Mouse (Mus musculus): ENCODE measurements around the gene Hist1h2bc. TPM values are rescaled to one million over a fixed set of nuclear protein-coding genes. Genes with fewer than 3 reads are reported as not detected.

The Hist1h2bc gene
- 19.4 TPM for polyA plus RNA-seq (2015; fragmentation: Illumina TruSeq; extraction: RNeasy Lipid Tissue Mini Kit (QIAGEN cat#74804); ENCODE audit: insufficient read depth, low replicate concordance)

DNA sequence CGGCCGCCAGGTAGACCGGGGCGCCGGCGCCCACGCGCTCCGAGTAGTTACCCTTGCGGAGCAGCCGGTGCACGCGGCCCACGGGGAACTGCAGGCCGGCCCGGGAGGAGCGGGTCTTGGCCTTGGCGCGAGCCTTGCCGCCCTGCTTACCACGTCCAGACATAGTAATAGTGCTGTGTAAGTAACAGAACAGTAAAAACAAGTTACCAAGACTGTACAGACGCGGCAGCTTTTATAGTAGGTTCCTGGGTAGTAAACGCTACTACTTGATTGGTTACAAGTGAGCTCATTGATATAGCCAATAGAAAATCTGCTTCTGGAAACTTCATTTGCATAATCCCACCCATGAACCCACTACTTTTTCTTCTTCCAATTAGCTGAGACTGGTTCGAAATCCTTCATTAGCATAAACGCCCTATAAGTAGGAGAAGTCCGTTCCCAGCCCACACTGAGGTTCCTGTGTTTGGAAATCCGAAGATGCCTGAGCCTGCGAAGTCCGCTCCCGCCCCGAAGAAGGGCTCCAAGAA, at the start of gene Hist1h2bc, which contains the start of gene Hist1h2ac:
Gene Hist1h2bc, plus strand, starts transcription at position 445 of the 527 bp plus-strand sequence.
Gene Hist1h2ac, minus strand, starts transcription at position 194 of the 527 bp plus-strand sequence.

DNA sequence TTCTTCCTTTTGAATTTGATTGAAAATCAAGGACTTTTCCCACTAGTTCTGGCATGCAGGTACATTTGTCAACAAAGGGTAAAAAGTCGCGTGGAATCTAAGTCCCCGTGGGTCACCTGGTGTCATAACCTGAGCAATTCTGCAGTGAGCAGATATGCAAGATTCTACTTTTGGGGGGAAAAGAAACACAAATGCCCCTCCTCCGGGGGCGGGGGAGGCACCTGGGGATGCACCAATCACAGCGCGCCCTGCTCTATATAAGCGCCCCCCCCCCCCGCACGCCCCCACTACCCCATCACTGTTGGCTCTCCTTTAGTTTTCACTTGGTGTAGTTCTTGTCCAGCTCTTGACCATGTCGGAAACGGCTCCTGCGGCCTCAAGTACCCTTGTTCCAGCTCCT, 11.5 kb downstream of the Hist1h2bc start, which contains the start of gene Hist1h1t:
Gene Hist1h1t, plus strand, starts transcription at position 301 of the 400 bp plus-strand sequence.

DNA sequence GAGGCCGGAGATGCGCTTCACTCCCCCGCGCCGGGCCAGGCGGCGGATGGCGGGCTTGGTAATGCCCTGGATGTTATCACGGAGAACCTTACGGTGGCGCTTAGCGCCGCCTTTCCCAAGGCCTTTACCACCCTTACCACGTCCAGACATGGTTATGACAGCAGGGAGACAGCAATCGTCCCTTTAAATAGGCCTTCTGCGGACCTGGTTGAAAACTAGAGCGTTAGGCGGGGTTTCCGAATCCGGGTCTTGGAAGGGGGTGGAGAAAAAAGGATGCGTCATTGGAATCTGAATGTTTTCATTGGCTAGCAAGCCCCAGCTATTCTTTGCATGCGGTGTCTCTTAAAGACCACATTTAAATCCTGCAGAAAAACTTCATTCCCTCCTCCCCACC, 14.3 kb downstream of the Hist1h2bc start, which contains the start of gene Hist1h4c:
Gene Hist1h4c, minus strand, starts transcription at position 155 of the 394 bp plus-strand sequence.

DNA sequence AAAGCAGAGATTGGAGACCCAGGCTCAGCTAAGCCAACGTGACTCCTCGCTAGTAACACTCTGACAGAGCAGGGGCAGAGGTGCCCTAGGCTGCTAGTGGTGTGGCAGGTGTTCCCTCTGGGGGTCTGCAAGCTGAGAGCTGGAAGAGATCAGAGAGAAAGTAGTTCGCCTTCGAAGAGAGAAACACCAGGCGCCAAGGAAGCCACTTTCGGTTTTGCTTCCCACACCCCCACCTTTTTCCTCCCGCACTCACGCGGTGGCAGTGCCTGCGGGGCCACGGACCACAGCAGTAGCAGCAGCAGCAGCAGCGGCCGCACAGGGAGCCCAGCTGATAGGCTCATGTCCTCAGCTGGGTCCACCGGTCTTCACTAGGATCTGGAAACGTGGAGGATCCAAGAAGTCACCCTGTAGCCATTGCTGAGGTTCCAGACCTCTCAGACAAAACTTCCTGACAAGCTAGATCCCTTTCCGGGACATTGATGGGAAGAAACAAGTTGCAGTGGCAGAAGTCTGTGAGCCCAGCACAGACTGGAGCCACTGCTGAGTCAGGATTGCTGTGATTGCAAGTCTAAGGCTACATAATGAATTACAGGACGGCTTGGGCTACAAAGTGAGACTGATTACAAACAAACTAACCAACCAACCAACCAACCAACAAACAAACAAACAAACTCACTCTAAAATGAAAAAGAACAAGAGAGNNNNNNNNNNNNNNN, 26.5 kb downstream of the Hist1h2bc start, which contains the start of gene Hfe:
Gene Hfe, minus strand, starts transcription at position 481 of the 716 bp plus-strand sequence.

DNA sequence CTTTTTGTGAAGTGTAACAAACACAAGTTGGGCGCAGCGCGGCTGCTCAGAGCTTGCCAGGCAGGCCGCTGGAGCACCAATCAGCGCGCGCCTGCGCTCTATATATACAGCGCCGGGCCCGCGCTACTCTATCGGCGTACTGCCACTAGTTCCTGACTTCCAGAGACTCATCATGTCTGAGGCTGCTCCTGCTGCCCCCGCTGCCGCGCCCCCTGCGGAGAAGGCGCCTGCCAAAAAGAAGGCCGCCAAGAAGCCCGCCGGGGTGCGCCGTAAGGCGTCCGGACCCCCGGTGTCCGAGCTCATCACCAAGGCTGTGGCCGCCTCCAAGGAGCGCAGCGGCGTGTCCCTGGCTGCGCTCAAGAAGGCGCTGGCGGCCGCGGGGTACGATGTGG, 54.7 kb downstream of the Hist1h2bc start, which contains the start of gene Hist1h1c:
Gene Hist1h1c, plus strand, starts transcription at position 132 of the 392 bp plus-strand sequence.

Other genes with a start within 250 kb of the Hist1h2bc start
- gene Btn1a1, start 218.3 kb upstream of the Hist1h2bc start, polyA plus RNA-seq (2015; fragmentation: Illumina TruSeq; extraction: RNeasy Lipid Tissue Mini Kit (QIAGEN cat#74804); ENCODE audit: insufficient read depth, low replicate concordance): 0.23 TPM
- gene Btn2a2, start 195.3 kb upstream of the Hist1h2bc start, polyA plus RNA-seq (2015; fragmentation: Illumina TruSeq; extraction: RNeasy Lipid Tissue Mini Kit (QIAGEN cat#74804); ENCODE audit: insufficient read depth, low replicate concordance): 0.15 TPM
- not detected for gene Hist1h4h, start 153.1 kb upstream of the Hist1h2bc start, polyA plus RNA-seq (2015; fragmentation: Illumina TruSeq; extraction: RNeasy Lipid Tissue Mini Kit (QIAGEN cat#74804); ENCODE audit: insufficient read depth, low replicate concordance)
- not detected for gene Hist1h2af, start 150.3 kb upstream of the Hist1h2bc start, polyA plus RNA-seq (2015; fragmentation: Illumina TruSeq; extraction: RNeasy Lipid Tissue Mini Kit (QIAGEN cat#74804); ENCODE audit: insufficient read depth, low replicate concordance)
- not detected for gene Hist1h3g, start 148.8 kb upstream of the Hist1h2bc start, polyA plus RNA-seq (2015; fragmentation: Illumina TruSeq; extraction: RNeasy Lipid Tissue Mini Kit (QIAGEN cat#74804); ENCODE audit: insufficient read depth, low replicate concordance)
- 0.36 TPM for gene Hist1h2bh, start 140.8 kb upstream of the Hist1h2bc start, polyA plus RNA-seq (2015; fragmentation: Illumina TruSeq; extraction: RNeasy Lipid Tissue Mini Kit (QIAGEN cat#74804); ENCODE audit: insufficient read depth, low replicate concordance)
- not detected for gene Hist1h3f, start 140.1 kb upstream of the Hist1h2bc start, polyA plus RNA-seq (2015; fragmentation: Illumina TruSeq; extraction: RNeasy Lipid Tissue Mini Kit (QIAGEN cat#74804); ENCODE audit: insufficient read depth, low replicate concordance)
- not detected for gene Hist1h4f, start 132.6 kb upstream of the Hist1h2bc start, polyA plus RNA-seq (2015; fragmentation: Illumina TruSeq; extraction: RNeasy Lipid Tissue Mini Kit (QIAGEN cat#74804); ENCODE audit: insufficient read depth, low replicate concordance)
- gene Hist1h1d, start 130.9 kb upstream of the Hist1h2bc start, polyA plus RNA-seq (2015; fragmentation: Illumina TruSeq; extraction: RNeasy Lipid Tissue Mini Kit (QIAGEN cat#74804); ENCODE audit: insufficient read depth, low replicate concordance): 0.11 TPM
- not detected for gene Hist1h3e, start 121.8 kb upstream of the Hist1h2bc start, polyA plus RNA-seq (2015; fragmentation: Illumina TruSeq; extraction: RNeasy Lipid Tissue Mini Kit (QIAGEN cat#74804); ENCODE audit: insufficient read depth, low replicate concordance)
- 0.52 TPM for gene Hist1h2ae, start 113.0 kb upstream of the Hist1h2bc start, polyA plus RNA-seq (2015; fragmentation: Illumina TruSeq; extraction: RNeasy Lipid Tissue Mini Kit (QIAGEN cat#74804); ENCODE audit: insufficient read depth, low replicate concordance)
- 1.1 TPM for gene Hist1h2bg, start 112.8 kb upstream of the Hist1h2bc start, polyA plus RNA-seq (2015; fragmentation: Illumina TruSeq; extraction: RNeasy Lipid Tissue Mini Kit (QIAGEN cat#74804); ENCODE audit: insufficient read depth, low replicate concordance)
- gene Hist1h2bf, start 110.0 kb upstream of the Hist1h2bc start, polyA plus RNA-seq (2015; fragmentation: Illumina TruSeq; extraction: RNeasy Lipid Tissue Mini Kit (QIAGEN cat#74804); ENCODE audit: insufficient read depth, low replicate concordance): not detected
- gene Hist1h2ad, start 109.8 kb upstream of the Hist1h2bc start, polyA plus RNA-seq (2015; fragmentation: Illumina TruSeq; extraction: RNeasy Lipid Tissue Mini Kit (QIAGEN cat#74804); ENCODE audit: insufficient read depth, low replicate concordance): not detected
- 0.39 TPM for gene Hist1h3d, start 108.4 kb upstream of the Hist1h2bc start, polyA plus RNA-seq (2015; fragmentation: Illumina TruSeq; extraction: RNeasy Lipid Tissue Mini Kit (QIAGEN cat#74804); ENCODE audit: insufficient read depth, low replicate concordance)
- gene Hist1h4d, start 102.6 kb upstream of the Hist1h2bc start, polyA plus RNA-seq (2015; fragmentation: Illumina TruSeq; extraction: RNeasy Lipid Tissue Mini Kit (QIAGEN cat#74804); ENCODE audit: insufficient read depth, low replicate concordance): not detected
- 3.3 TPM for gene Hist1h2be, start 63.1 kb upstream of the Hist1h2bc start, polyA plus RNA-seq (2015; fragmentation: Illumina TruSeq; extraction: RNeasy Lipid Tissue Mini Kit (QIAGEN cat#74804); ENCODE audit: insufficient read depth, low replicate concordance)
- 0.40 TPM for gene Hist1h1e, start 61.6 kb upstream of the Hist1h2bc start, polyA plus RNA-seq (2015; fragmentation: Illumina TruSeq; extraction: RNeasy Lipid Tissue Mini Kit (QIAGEN cat#74804); ENCODE audit: insufficient read depth, low replicate concordance)
- 0.75 TPM for gene Hist1h2ac, start 251 bp upstream of the Hist1h2bc start, polyA plus RNA-seq (2015; fragmentation: Illumina TruSeq; extraction: RNeasy Lipid Tissue Mini Kit (QIAGEN cat#74804); ENCODE audit: insufficient read depth, low replicate concordance)
- not detected for gene Hist1h1t, start 11.6 kb downstream of the Hist1h2bc start, polyA plus RNA-seq (2015; fragmentation: Illumina TruSeq; extraction: RNeasy Lipid Tissue Mini Kit (QIAGEN cat#74804); ENCODE audit: insufficient read depth, low replicate concordance)
- gene Hist1h4c, start 14.3 kb downstream of the Hist1h2bc start, polyA plus RNA-seq (2015; fragmentation: Illumina TruSeq; extraction: RNeasy Lipid Tissue Mini Kit (QIAGEN cat#74804); ENCODE audit: insufficient read depth, low replicate concordance): not detected
- gene Hfe, start 26.7 kb downstream of the Hist1h2bc start, polyA plus RNA-seq (2015; fragmentation: Illumina TruSeq; extraction: RNeasy Lipid Tissue Mini Kit (QIAGEN cat#74804); ENCODE audit: insufficient read depth, low replicate concordance): 28.5 TPM
- gene Hist1h1c, start 54.6 kb downstream of the Hist1h2bc start, polyA plus RNA-seq (2015; fragmentation: Illumina TruSeq; extraction: RNeasy Lipid Tissue Mini Kit (QIAGEN cat#74804); ENCODE audit: insufficient read depth, low replicate concordance): 26.6 TPM
- gene Hist1h3c, start 61.4 kb downstream of the Hist1h2bc start, polyA plus RNA-seq (2015; fragmentation: Illumina TruSeq; extraction: RNeasy Lipid Tissue Mini Kit (QIAGEN cat#74804); ENCODE audit: insufficient read depth, low replicate concordance): not detected
- gene Hist1h2bb, start 62.5 kb downstream of the Hist1h2bc start, polyA plus RNA-seq (2015; fragmentation: Illumina TruSeq; extraction: RNeasy Lipid Tissue Mini Kit (QIAGEN cat#74804); ENCODE audit: insufficient read depth, low replicate concordance): not detected
- gene Hist1h2ab, start 66.9 kb downstream of the Hist1h2bc start, polyA plus RNA-seq (2015; fragmentation: Illumina TruSeq; extraction: RNeasy Lipid Tissue Mini Kit (QIAGEN cat#74804); ENCODE audit: insufficient read depth, low replicate concordance): not detected
- gene Hist1h3b, start 68.1 kb downstream of the Hist1h2bc start, polyA plus RNA-seq (2015; fragmentation: Illumina TruSeq; extraction: RNeasy Lipid Tissue Mini Kit (QIAGEN cat#74804); ENCODE audit: insufficient read depth, low replicate concordance): not detected
- not detected for gene Hist1h4b, start 72.8 kb downstream of the Hist1h2bc start, polyA plus RNA-seq (2015; fragmentation: Illumina TruSeq; extraction: RNeasy Lipid Tissue Mini Kit (QIAGEN cat#74804); ENCODE audit: insufficient read depth, low replicate concordance)
- not detected for gene Hist1h4a, start 77.0 kb downstream of the Hist1h2bc start, polyA plus RNA-seq (2015; fragmentation: Illumina TruSeq; extraction: RNeasy Lipid Tissue Mini Kit (QIAGEN cat#74804); ENCODE audit: insufficient read depth, low replicate concordance)
- gene Hist1h3a, start 78.2 kb downstream of the Hist1h2bc start, polyA plus RNA-seq (2015; fragmentation: Illumina TruSeq; extraction: RNeasy Lipid Tissue Mini Kit (QIAGEN cat#74804); ENCODE audit: insufficient read depth, low replicate concordance): not detected
- not detected for gene Hist1h1a, start 79.5 kb downstream of the Hist1h2bc start, polyA plus RNA-seq (2015; fragmentation: Illumina TruSeq; extraction: RNeasy Lipid Tissue Mini Kit (QIAGEN cat#74804); ENCODE audit: insufficient read depth, low replicate concordance)
- gene Trim38, start 85.7 kb downstream of the Hist1h2bc start, polyA plus RNA-seq (2015; fragmentation: Illumina TruSeq; extraction: RNeasy Lipid Tissue Mini Kit (QIAGEN cat#74804); ENCODE audit: insufficient read depth, low replicate concordance): not detected
- gene Slc17a2, start 122.8 kb downstream of the Hist1h2bc start, polyA plus RNA-seq (2015; fragmentation: Illumina TruSeq; extraction: RNeasy Lipid Tissue Mini Kit (QIAGEN cat#74804); ENCODE audit: insufficient read depth, low replicate concordance): not detected
- gene Slc17a3, start 155.2 kb downstream of the Hist1h2bc start, polyA plus RNA-seq (2015; fragmentation: Illumina TruSeq; extraction: RNeasy Lipid Tissue Mini Kit (QIAGEN cat#74804); ENCODE audit: insufficient read depth, low replicate concordance): not detected
- gene Slc17a1, start 183.6 kb downstream of the Hist1h2bc start, polyA plus RNA-seq (2015; fragmentation: Illumina TruSeq; extraction: RNeasy Lipid Tissue Mini Kit (QIAGEN cat#74804); ENCODE audit: insufficient read depth, low replicate concordance): not detected
- not detected for gene Slc17a4, start 230.8 kb downstream of the Hist1h2bc start, polyA plus RNA-seq (2015; fragmentation: Illumina TruSeq; extraction: RNeasy Lipid Tissue Mini Kit (QIAGEN cat#74804); ENCODE audit: insufficient read depth, low replicate concordance)
- not detected for gene Hist1h2ba, start 250.0 kb downstream of the Hist1h2bc start, polyA plus RNA-seq (2015; fragmentation: Illumina TruSeq; extraction: RNeasy Lipid Tissue Mini Kit (QIAGEN cat#74804); ENCODE audit: insufficient read depth, low replicate concordance)

Data from spleen, adult 10 weeks (tissue).